Mouse (Mus musculus) spleen, adult 2 months (tissue): ENCODE measurements around the gene Arrb1.

Experiments used
- CTCF ChIP-seq: fragments of 200-500 bp; IDR thresholded peaks from 2 replicates; pipeline ENCODE4 v1.5.1; 2011; ENCODE audit warnings: mild to moderate bottlenecking, inconsistent platforms; ENCODE audit not compliant: insufficient read depth, insufficient read length, insufficient replicate concordance; ENCODE audit errors: extremely low read depth
- POLR2A ChIP-seq: fragments of 200-500 bp; IDR thresholded peaks from 2 replicates; pipeline ENCODE4 v1.6.1; 2011; ENCODE audit warnings: low read depth, low read length, inconsistent platforms

DNA sequence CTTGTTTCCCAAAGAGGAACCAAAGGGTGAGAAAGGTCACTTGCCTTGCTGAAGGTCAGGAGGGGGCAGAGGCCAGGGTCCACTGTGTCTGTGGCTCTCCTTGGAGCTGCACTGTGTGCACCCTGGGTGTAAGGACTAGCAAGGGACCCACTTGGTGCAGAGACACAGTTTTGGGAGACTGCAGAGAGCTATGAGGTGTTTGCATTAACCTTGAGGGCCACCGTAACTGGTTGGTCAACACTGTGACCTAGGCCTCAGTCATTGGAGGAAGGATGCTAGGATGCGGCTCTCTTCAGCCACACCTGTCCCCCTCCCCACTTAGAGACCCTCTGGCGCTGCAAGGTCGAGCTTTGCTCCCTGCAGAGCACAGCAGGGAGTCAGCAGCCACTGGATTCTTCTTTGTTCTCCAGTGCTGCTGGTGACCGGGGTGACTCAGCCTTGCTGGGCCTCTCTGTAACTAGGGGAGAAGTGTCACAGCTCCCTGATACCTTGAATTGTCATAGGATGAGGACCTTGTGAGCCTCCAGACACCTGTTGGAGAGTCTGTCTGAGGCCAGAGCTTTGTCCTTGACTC is 2.0 kb downstream of the Arrb1 start:
- TF ChIP-seq CTCF (no peak), POLR2A (no peak)
